Mouse (Mus musculus) ovary, postnatal 36 days (tissue): ENCODE results near the gene Gls.
A peak's percentile ranks its signal among the peaks of the same experiment; 100 is the strongest.

Experiments used
- DNase-seq: peaks from one replicate; pipeline ENCODE4 v3.0.0; 2022; ENCODE audit warnings: low spot score, mixed read lengths

Gene Gls

GRCm38 (mm10) chr1:52154890-52155289, 78.1 kb downstream of the Gls start:
- no peak for DNase-seq

DNA sequence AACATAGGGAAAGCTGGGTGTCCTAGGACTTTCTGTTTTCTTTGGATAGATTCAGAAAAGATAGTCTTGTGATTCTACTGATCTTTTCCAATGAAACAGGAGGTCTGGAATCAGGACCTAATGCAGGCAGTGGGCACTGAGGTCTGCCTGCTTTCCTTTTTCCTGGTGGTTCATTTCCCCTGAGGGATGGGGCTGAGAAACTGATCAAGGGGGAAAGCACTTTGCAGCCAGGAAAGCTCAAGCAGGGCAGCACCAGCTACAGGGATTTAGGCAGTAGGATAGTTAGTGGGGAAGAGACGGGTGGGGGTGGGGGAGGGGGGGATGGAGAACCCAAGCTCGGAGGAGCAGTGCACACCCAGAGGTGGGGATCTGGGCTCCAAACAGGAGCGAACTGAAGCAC, 80.1 kb downstream of the Gls start:
- no peak for DNase-seq

DNA sequence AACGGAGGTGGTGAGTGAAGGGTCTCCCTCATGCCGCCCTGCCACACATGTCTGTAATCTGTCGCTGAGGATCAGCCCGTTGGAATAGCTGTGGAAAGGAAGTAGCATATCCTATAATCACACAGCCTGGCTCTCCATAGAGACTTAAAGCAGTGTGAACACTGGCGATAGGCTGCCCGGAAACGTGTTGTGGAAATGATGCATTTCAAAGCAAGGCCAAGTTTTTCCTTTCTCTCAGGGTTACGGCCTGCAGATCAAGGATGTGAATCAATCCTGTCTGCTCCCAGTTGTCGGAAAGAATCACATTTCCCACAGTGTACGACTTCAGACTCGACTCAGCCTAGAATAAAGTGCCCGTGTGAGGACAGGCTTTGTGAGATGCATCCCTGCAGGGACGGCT, 80.7 kb downstream of the Gls start:
- DNase-seq: no peak

GRCm38 (mm10) chr1:52151166-52151565, 81.9 kb downstream of the Gls start:
- no peak for DNase-seq

DNA sequence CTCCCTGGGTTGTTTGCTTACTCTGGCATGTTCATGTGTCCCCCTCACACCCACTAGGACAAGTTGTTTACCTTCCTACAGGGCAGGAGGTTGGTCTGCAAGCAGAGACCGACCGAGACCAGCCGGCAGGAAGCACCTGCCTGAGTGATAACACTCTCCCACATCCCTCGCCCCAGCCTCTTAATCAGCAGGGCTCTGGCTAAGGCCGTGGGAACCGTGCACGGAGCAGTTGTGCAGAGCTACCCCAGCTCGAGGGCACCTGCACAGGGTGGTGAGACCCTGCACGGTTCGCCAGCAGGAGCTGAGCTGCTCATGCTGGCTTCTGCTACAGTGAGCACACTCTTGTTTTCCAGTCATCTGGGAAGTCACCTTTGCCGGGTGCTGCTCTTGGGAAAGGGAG, 82.4 kb downstream of the Gls start:
- no peak for DNase-seq

GRCm38 (mm10) chr1:52149934-52150346, 83.1 kb downstream of the Gls start:
- DNase-seq: no peak

- DNase-seq: no peak
These were observed 84.3 kb downstream of the Gls start for GRCm38 (mm10) chr1:52148696-52149095.

- DNase-seq: no peak
These were observed 84.9 kb downstream of the Gls start for GRCm38 (mm10) chr1:52148178-52148577.

DNA sequence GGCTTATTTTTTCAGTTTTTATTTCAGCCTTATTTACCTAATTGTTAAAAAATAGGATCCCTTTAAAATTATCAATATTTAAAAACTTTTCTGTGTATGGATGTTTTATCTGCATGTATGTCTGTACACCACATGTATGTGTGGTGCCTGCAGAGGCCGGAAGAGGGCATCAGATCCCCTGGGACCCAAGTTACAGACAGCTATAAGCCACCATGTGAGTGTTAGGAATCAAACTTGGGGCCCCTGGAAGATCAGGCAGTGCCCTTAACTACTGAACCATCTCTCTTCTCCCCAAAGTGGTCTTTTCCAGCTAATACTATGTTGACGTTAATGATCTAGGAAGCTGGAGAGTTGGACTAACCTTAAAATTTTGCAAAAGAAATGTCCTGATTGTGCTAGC, 85.6 kb downstream of the Gls start:
- DNase-seq: no peak

DNA sequence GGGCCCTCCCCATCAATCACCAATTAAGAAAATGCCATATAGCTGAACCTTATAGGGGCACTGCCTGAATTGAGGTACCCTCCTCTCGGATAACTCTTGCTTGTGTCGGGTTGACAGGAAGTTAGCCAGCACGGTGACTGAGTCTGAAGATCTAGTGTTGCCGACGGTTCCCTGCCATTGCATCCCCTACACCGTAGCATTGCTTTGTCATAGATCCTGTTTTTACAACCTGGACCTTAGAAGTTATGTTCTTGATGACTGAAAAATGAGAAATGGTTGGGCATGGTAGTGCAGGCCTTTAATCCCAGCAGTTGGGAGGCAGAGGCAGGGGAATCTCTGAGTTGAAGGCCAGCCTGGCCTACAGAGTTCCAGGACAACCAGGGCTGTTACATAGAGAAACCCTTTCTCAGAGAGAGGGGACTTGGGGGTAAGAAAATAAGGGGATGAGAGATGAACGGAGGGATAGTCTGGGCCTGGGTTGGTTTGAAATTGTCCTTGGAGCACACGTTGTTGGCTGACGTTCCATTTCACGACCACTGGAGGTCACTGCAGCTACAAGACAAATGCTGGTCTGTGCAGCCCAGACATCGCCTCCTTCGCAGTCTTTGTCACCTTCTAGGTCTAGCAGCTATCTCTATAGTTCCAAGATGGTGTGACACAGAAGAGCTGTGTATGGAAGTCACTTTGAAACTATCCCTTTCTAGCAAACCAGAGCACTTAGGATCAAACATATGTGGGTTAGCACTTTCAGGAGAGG, 86.6 kb downstream of the Gls start:
- peak; percentile 34 for DNase-seq

DNA sequence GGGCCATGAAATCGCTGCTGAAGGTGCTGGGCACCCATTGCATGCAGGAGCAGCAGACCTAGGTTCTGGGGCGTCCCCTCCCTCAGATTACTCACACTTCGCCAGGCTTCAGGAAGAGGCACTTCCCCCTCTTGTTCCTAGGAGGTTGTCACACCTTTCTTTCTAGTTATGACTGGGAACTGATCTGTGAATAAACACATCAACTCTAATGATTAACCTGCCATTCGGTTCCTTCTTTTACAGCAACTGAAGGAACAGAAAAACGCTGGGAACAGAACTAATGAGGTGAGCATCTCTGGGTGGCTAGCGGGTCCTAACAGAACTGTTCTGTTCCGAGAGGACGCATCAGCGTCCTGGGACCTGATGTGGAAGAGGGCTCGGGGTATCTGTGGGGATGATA, 88.1 kb downstream of the Gls start:
- no peak for DNase-seq

GRCm38 (mm10) chr1:52143596-52144156, 89.4 kb downstream of the Gls start:
- DNase-seq: no peak

DNA sequence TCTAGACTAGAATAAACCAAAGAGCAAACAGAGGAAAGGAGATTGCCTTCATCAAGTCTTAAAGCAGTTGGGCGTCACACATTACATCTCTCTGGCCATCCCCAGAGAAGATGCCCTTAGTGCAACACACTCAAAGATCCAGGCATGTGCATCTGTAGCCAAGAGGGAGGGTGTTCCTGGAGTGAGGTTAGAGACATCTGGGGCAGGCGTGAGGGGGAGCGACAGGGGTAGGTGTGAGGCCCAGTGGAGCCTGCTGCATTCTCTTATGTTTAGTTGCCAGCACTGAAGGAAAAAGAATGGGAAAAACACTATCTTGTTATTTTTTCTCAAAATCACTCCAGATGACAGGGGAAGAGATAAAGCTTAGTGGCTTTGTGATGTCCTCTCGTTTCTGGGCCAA, 89.8 kb downstream of the Gls start:
- DNase-seq: no peak

GRCm38 (mm10) chr1:52142117-52142516, 90.9 kb downstream of the Gls start:
- DNase-seq: no peak

DNA sequence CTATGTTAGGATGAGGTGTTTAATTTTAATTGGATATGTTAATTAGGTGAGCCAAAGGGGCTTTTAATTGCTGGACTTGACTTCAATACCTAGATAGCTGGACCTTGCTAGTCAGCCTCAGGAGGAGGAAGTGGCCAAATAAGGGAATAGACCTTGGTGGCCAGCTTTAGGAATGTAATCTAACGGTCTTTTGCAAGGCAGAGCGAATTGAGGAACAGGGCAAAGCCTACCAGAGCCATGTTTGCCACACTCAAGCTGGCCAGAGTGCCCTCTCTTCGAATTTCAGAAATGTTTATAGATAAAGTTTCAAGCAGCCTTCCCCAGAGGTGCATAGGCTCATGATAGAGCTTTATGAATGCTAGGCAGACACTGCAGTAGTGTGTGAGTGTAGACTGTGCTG, 91.5 kb downstream of the Gls start:
- DNase-seq: no peak

DNA sequence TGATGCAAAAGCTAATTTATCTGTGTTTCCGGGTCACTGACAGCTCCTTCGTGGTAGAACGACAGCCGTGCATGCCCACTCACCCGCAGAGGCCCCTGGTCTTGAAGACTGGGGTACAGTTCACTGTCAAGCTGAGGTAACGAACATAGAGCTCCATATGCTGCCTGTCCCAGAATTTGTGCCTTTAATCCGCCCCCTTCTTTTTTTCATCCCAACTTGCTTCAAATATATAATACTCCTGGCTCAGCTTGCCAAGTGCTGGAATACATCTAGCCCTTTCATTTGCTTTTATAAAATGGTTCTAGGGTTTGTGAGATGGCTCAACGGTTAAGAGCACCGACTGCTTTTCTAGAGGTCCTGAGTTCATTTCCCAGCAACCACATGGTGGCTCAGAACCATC, 92.5 kb downstream of the Gls start:
- DNase-seq: no peak

DNA sequence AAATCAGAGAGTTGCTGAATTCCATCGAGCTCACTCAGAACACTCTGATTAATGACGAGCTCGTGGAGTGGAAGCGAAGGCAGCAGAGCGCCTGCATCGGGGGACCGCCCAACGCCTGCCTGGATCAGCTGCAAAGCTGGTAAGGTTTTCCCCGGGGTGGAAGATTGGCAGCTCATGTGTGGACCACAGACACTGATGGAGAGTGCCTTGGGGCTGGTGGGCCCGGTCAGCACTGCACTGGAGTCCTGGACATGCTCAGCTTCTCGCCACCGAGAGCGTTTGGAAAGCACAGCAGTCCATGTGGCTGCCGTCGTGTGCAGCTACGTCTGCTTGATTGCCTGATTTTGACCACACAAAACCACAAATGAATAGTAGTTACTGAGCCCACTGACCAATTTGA, 95.7 kb downstream of the Gls start:
- DNase-seq: no peak

- no peak for DNase-seq
These were observed 99.8 kb downstream of the Gls start for GRCm38 (mm10) chr1:52133254-52133653.

DNA sequence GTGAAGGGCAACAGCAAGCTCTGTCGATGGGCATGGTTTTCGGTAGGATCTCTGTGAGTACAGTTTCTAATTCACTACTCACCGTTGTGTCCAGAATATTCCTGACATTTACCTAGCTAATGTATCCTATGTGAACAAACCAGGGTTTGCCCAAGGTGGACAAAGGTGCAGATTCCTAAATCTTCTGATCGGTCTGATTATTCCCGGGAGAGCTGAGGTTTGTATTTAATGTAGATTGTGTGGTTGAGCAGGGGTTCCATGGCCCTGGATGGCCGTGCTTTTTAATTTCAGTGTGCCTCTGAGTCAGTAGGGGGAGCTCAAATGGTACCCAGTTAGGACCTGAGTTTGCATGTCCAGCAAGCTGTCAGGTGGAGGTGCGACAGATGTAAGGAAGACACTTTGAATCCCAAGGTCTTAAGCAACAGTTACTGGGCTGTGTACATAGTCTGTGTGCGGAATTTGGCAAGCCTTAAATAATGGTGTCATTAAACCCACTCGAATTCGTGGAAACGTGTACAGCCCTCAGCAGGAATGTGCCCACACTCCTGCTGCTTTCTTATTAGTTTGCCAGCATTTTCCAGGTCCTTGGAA, 101.2 kb downstream of the Gls start:
- DNase-seq: no peak

- DNase-seq: no peak
These were observed 103.2 kb downstream of the Gls start for GRCm38 (mm10) chr1:52129794-52130193.

DNA sequence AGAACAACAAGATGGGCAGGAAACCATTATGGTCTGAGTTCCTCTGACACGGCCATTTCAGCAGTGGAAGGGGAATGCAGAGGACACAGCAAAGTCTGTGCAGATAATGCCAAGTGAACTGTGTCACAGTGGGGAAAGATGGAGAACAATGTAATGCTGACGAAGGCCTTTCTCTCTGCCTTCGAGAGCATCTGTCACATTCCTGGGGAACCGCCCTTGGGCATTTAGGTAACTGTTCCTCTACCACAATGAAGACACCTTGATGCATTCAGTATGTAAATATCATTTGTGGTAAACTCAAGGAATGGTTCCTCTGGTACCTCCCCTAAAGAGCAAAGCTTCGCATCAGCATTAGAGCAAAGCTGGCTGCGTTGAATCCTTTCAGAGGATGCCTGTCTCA, 105.7 kb downstream of the Gls start:
- DNase-seq: no peak

DNA sequence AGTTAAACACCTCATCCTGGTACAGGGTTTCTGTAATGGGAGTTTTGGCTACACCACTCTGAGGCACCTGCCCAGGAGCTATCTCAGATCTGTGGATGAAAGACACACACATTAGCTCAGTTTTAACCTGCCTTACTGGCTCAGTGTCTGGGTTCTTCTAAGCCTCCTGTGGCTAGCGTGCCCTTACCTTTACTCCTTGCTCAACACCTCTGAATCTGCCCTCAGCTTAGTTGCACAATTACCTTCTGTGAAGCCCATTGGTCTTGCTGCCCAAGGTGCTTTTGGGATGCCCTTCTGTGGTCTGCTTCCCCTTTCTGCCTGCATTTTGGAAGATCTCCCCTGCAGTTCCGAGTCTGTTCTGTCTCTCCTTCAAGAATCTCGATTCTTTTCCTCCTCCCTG, 108.2 kb downstream of the Gls start:
- no peak for DNase-seq

DNA sequence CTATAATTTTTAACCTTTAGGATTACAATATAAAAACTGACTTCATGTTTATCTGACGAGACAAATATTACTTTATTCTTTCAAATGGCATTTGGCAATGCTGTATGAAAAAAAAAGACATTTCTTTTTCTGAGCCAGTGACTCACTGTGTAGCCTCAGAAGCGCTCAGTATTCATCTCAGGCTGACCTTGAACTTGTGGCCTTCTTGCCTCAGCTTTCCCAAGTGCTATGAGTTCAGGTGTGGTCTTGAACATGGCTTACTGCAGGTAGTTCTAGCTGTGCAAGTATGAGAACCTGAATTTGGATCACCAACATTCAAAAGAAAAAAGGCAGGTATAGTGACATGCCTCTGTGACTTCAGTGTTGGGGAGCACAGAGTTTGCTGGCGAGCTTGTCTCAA, 112.0 kb downstream of the Gls start:
- DNase-seq: no peak

- DNase-seq: no peak
These were observed 112.8 kb downstream of the Gls start for GRCm38 (mm10) chr1:52120191-52120590.
